Mouse (Mus musculus) neural tube, embryonic 10.5 days (tissue): ENCODE results near the gene Ercc8.

Experiments
- DNase-seq: peaks from one replicate; pipeline ENCODE4 v3.0.0-alpha.2; 2017; ENCODE audit warnings: low spot score; ENCODE audit errors: extremely low spot score

The Ercc8 gene

GRCm38 (mm10) chr13:108158465-108159240 is at the start of gene Ercc8, which contains the start of gene Ndufaf2:
Gene Ercc8 (plus strand): TSS chr13:108158731.
Gene Ndufaf2 (minus strand): TSS chr13:108158623.
- peak; percentile 99 for DNase-seq

- no peak for DNase-seq
Measured at GRCm38 (mm10) chr13:108110929-108111328, 47.6 kb upstream of the Ercc8 start.

- DNase-seq: no peak
Measured at GRCm38 (mm10) chr13:108113536-108113935, 45.0 kb upstream of the Ercc8 start.

- no peak for DNase-seq
Measured at GRCm38 (mm10) chr13:108114257-108114656, 44.3 kb upstream of the Ercc8 start.

- no peak for DNase-seq
Measured at GRCm38 (mm10) chr13:108117654-108118053, 40.9 kb upstream of the Ercc8 start.

- DNase-seq: no peak
Measured at GRCm38 (mm10) chr13:108118188-108118587, 40.3 kb upstream of the Ercc8 start.

GRCm38 (mm10) chr13:108119411-108120310 is 38.9 kb upstream of the Ercc8 start:
- no peak for DNase-seq

GRCm38 (mm10) chr13:108123109-108123723 is 35.3 kb upstream of the Ercc8 start:
- no peak for DNase-seq

- no peak for DNase-seq
Measured at GRCm38 (mm10) chr13:108124096-108124495, 34.4 kb upstream of the Ercc8 start.

- no peak for DNase-seq
Measured at GRCm38 (mm10) chr13:108126246-108126645, 32.3 kb upstream of the Ercc8 start.

GRCm38 (mm10) chr13:108127130-108127529 is 31.4 kb upstream of the Ercc8 start:
- peak; percentile 39 for DNase-seq

- no peak for DNase-seq
Measured at GRCm38 (mm10) chr13:108127883-108128282, 30.6 kb upstream of the Ercc8 start.

GRCm38 (mm10) chr13:108129070-108129469 is 29.5 kb upstream of the Ercc8 start:
- DNase-seq: no peak

GRCm38 (mm10) chr13:108130737-108131136 is 27.8 kb upstream of the Ercc8 start:
- no peak for DNase-seq

- no peak for DNase-seq
Measured at GRCm38 (mm10) chr13:108132031-108132819, 26.3 kb upstream of the Ercc8 start.

GRCm38 (mm10) chr13:108135617-108136016 is 22.9 kb upstream of the Ercc8 start:
- DNase-seq: no peak

GRCm38 (mm10) chr13:108138403-108138977 is 20.0 kb upstream of the Ercc8 start:
- DNase-seq: no peak

- no peak for DNase-seq
Measured at GRCm38 (mm10) chr13:108144086-108144485, 14.4 kb upstream of the Ercc8 start.

- no peak for DNase-seq
Measured at GRCm38 (mm10) chr13:108151782-108152181, 6.7 kb upstream of the Ercc8 start.

GRCm38 (mm10) chr13:108152650-108153372 is 5.7 kb upstream of the Ercc8 start:
- DNase-seq: peak; percentile 44
